11 mouse cellular contexts compared by ENCODE assay signal in the genomic region with DNA sequence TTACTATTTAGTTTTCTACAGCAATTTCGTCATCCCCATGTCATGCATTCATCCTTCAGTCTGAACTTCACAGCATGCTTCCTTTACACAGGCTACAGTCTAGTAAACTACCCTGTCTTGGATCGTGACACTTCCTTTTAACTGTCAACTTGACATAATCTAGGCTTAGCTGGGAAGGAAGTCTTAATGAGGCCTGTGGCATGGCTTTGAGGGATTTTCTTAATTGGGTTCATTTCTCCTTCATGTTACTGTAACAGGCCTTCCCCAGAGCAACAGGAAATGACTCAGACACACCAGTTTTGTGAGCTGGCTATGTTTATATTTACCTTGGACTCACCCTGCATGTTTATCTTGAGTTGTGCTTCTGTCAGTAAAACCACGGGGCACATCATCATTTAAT.
DNase-seq lines count a peak whose midpoint lies in the region; ATAC-seq and TF ChIP-seq lines count a peak whose summit lies in the region.
"Had no signal": no experiment of that assay in that cellular context is flagged by ENCODE, and none has a peak within 500 bp of the region (broad histone marks: within the 10 kb centered on the region; RNA-seq: fewer than 3 reads in every experiment).

No protein-coding gene starts in this region.

- no peak overlapping the region for H3K4me3 ChIP-seq in lung, postnatal 0 days (ENCODE audit: low read depth, low read length)
- H3K4me3 ChIP-seq: hindbrain, embryonic 15.5 days had no signal

- no peak for TF ChIP-seq CTCF in lung, postnatal 0 days (IDR thresholded peaks at IDR 0.05)

- WGBS in lung, postnatal 0 days = 17% methylated on average over 3 of the region's 3 CpGs

- no peaks in the 10 kb centered on the region for H3K9me3 ChIP-seq in lung, postnatal 0 days (ENCODE audit: low read length)
- H3K9me3 ChIP-seq: hindbrain, embryonic 15.5 days had no signal

- no peak overlapping the region for H3K9ac ChIP-seq in lung, postnatal 0 days (replicated peaks; ENCODE audit: low read depth)
- H3K9ac ChIP-seq: hindbrain, embryonic 15.5 days had no signal

- no peaks in the 10 kb centered on the region for H3K36me3 ChIP-seq in lung, postnatal 0 days (ENCODE audit: insufficient read depth, low read length)
- H3K36me3 ChIP-seq: hindbrain, embryonic 15.5 days had no signal

- peak; percentile 91 for ATAC-seq in lung, postnatal 0 days
- ATAC-seq in monocyte, adult 5-6 weeks (replicated peaks; ENCODE audit: insufficient number of reproducible peaks, low FRiP score, low TSS enrichment, poor library complexity, severe bottlenecking) = no peak
- ATAC-seq: activated CD4-positive, CD25-positive, alpha-beta regulatory T cell, adult 4 months had no signal

- no peaks in the 10 kb centered on the region for H3K4me1 ChIP-seq in lung, postnatal 0 days (ENCODE audit: insufficient read depth, low read depth, low read length)
- H3K4me1 ChIP-seq: hindbrain, embryonic 15.5 days had no signal

- H3K27ac ChIP-seq in lung, postnatal 0 days (ENCODE audit: low read length) = no peak overlapping the region
- H3K27ac ChIP-seq: hindbrain, embryonic 15.5 days had no signal

- TF ChIP-seq EP300 in lung, postnatal 0 days (IDR thresholded peaks at IDR 0.05) = peak; percentile 73

- peak; percentile 0 for DNase-seq in kidney, adult 9 months
- no peak for DNase-seq in kidney, postnatal 25 days
- peak; percentile 53 for DNase-seq in lung, postnatal 0 days (ENCODE audit: low spot score)
- no peak for DNase-seq in lung, postnatal 14 days
- peak; percentile 42 for DNase-seq in fibroblast of lung, adult 2 months (ENCODE audit: low read depth)
- no peak for DNase-seq in ovary, adult 18-20 months (ENCODE audit: low spot score)
- DNase-seq: cerebellum, adult 9-10 months; left cerebral cortex, postnatal 4 days had no signal

- no peaks in the 10 kb centered on the region for H3K27me3 ChIP-seq in lung, postnatal 0 days (replicated peaks; ENCODE audit: insufficient read depth, low read length)
- H3K27me3 ChIP-seq: hindbrain, embryonic 15.5 days had no signal

- H3K4me2 ChIP-seq in lung, postnatal 0 days (replicated peaks; ENCODE audit: low read depth, low read length) = no peak overlapping the region
- H3K4me2 ChIP-seq: hindbrain, embryonic 15.5 days had no signal

Comparison
In these comparisons a context has a peak if more than half of its experiments do, and no peak if none do; other contexts are left out.
1. DNase-seq: peak in kidney, adult 9 months (single experiment), lung, postnatal 0 days (single experiment) and fibroblast of lung, adult 2 months (single experiment); none in kidney, postnatal 25 days (0 of 2), lung, postnatal 14 days (single experiment) and ovary, adult 18-20 months (single experiment).